In the genomic region with DNA sequence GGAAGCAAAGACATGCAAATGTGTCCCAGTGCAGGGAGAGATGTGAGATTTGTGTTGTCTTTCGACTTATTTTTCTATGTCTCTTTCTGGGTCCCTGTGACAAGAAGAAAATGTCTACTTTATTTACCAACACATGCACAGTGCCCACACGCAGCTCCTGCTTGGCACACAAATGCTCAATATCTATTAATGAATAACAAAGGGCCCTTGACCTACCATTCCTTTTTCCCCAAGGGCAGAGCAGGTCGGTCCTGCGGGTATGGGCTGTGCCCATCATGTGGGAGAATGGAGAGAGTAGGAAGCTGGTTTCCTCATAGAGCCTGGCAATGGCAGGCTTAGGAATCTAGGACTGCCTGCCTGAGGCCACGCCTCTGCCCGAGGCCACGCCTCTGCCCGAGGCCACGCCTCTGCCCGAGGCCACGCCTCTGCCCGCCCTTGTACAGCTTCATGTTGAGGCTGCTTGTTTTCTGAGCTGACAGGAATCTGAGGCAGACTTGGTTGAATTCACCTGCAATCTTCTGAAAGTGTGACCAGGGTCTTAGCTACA, we compare ENCODE assay signal across 9 mouse cellular contexts.
DNase-seq lines count a peak whose midpoint lies in the region; ATAC-seq lines count a peak whose summit lies in the region.
"Had no signal": no experiment of that assay in that cellular context is flagged by ENCODE, and none has a peak within 500 bp of the region (broad histone marks: within the 10 kb centered on the region; RNA-seq: fewer than 3 reads in every experiment).

No protein-coding gene starts in this region.

- DNase-seq in 3134 (ENCODE audit: extremely low read depth, insufficient read length, low spot score) = peak; percentile 90
- DNase-seq in A20 (ENCODE audit: low read depth, low spot score) = peak; percentile 37
- peak; percentile 7 for DNase-seq in induced T-regulatory cell, adult 2 months (ENCODE audit: low read depth)
- DNase-seq in liver, embryonic 13.5 days = no peak
- DNase-seq in urinary bladder, postnatal 25 days (ENCODE audit: low spot score) = no peak
- DNase-seq in adipocyte (ENCODE audit: low spot score) = no peak
- DNase-seq: gastrocnemius, postnatal 36 days had no signal

- no peak overlapping the region for H3K4me3 ChIP-seq in liver, embryonic 13.5 days (replicated peaks)
- H3K4me3 ChIP-seq in hindbrain, embryonic 16.5 days (ENCODE audit: low read length) = no peak overlapping the region
- H3K4me3 ChIP-seq: liver, embryonic 15.5 days had no signal

- peak; percentile 61; the same call in 1 of the 2 replicates for ATAC-seq in liver, embryonic 13.5 days (ENCODE audit: low read depth)
- ATAC-seq in hindbrain, embryonic 16.5 days = no peak

- H3K9me3 ChIP-seq in liver, embryonic 13.5 days (replicated peaks) = no peaks in the 10 kb centered on the region
- H3K9me3 ChIP-seq in hindbrain, embryonic 16.5 days (ENCODE audit: control insufficient read depth, low read length) = no peaks in the 10 kb centered on the region

- no peak overlapping the region for H3K9ac ChIP-seq in liver, embryonic 13.5 days
- H3K9ac ChIP-seq in hindbrain, embryonic 16.5 days (ENCODE audit: low read depth, low read length) = no peak overlapping the region
- H3K9ac ChIP-seq: liver, embryonic 15.5 days had no signal

- peaks cover 12% of the 10 kb centered on the region; the same call in 1 of the 2 replicates for H3K4me1 ChIP-seq in liver, embryonic 13.5 days (replicated peaks)
- H3K4me1 ChIP-seq in hindbrain, embryonic 16.5 days (ENCODE audit: control insufficient read depth, insufficient read depth, low read depth, low read length) = no peaks in the 10 kb centered on the region

- H3K36me3 ChIP-seq in liver, embryonic 13.5 days = no peaks in the 10 kb centered on the region
- no peaks in the 10 kb centered on the region for H3K36me3 ChIP-seq in hindbrain, embryonic 16.5 days (ENCODE audit: control insufficient read depth, insufficient read depth, low read length)
- H3K36me3 ChIP-seq: liver, embryonic 15.5 days had no signal

- no peak overlapping the region for H3K4me2 ChIP-seq in liver, embryonic 13.5 days
- H3K4me2 ChIP-seq in hindbrain, embryonic 16.5 days (ENCODE audit: low read length) = no peak overlapping the region
- H3K4me2 ChIP-seq: liver, embryonic 15.5 days had no signal

- 40% methylated on average over 12 of the region's 12 CpGs for WGBS in liver, embryonic 13.5 days (ENCODE audit: insufficient replicate concordance)
- 61% methylated on average over 12 of the region's 12 CpGs for WGBS in hindbrain, embryonic 16.5 days

- no peak overlapping the region for H3K27ac ChIP-seq in liver, embryonic 13.5 days
- no peak overlapping the region for H3K27ac ChIP-seq in hindbrain, embryonic 16.5 days (ENCODE audit: low read depth, low read length)
- H3K27ac ChIP-seq: liver, embryonic 15.5 days had no signal

- H3K27me3 ChIP-seq in liver, embryonic 13.5 days = peaks cover 5% of the 10 kb centered on the region; the same call in 1 of the 2 replicates
- H3K27me3 ChIP-seq in hindbrain, embryonic 16.5 days (replicated peaks; ENCODE audit: control insufficient read depth, insufficient read depth, low read length) = no peaks in the 10 kb centered on the region

Comparison
In these comparisons a context has a peak if more than half of its experiments do, and no peak if none do; other contexts are left out.
1. DNase-seq: peak in 3134 (single experiment), A20 (single experiment) and induced T-regulatory cell, adult 2 months (single experiment); none in liver, embryonic 13.5 days (single experiment), urinary bladder, postnatal 25 days (single experiment) and adipocyte (single experiment).